Mouse (Mus musculus) frontal cortex, adult 2 months (tissue): ENCODE results near the gene Slc29a1. TPM values are rescaled to one million over a fixed set of nuclear protein-coding genes. Genes with fewer than 3 reads are reported as not detected.
"Not testable (repeated sequence)": the region's sequence is repeated elsewhere in the genome, so short reads cannot be mapped to it uniquely, and the experiment has no call there.

ENCODE experiments used
- DNase-seq, 2 experiments: peaks; one replicate each; pipeline ENCODE4 v3.0.0; 2022; ENCODE audit warnings: low spot score in 1 of 2; ENCODE audit errors: extremely low spot score in 1 of 2
- polyA plus RNA-seq: library from polyadenylated mRNA; depleted of rRNA; stranded (reverse); fragments of >200 nt; gene quantifications from 2 replicates; pipeline ENCODE4 v1.2.3, GENCODE M21; 2012; rRNA removed

The Slc29a1 gene
- polyA plus RNA-seq, result 35.4 and 38.9 TPM in 2 replicates

DNA sequence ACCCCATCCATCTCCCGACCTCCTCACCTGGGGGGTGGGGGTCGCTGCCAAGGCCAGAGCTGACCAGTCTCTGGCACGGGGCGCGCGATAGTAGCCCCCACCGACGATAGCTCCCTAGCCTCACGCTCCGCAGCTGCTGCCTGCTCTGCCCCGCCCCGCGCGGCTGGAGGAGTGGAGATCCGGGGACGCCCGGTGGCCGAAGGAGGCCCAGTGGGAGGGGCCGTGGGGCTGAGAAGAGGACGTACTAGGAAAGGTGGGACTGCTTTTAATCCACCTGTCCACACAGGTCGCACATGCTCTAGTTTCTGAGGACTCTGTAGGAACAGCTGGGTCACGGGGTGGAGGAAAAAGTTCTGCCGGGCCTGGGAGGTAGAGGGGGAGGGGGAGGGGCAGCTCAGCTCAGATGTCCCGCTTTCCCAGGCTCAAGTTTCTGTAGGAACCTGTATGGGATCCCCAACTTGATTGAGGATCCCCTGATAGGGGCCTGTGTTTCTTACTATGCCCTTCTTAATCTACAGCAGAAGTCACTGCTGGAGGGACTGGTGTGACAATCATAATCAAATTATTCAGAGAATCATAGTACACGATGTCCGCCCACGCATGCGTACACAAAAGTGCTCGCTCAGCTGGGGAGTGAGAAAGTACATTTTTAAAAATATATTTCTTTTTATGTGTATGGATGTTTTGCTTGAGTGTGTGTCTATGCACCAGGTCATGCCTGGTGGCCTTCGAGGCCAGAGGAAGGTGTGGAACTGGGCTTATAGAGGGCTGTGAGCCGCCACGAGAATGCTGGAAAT, at the start of gene Slc29a1:
Slc29a1 (minus strand) TSS at position 161 of the 797 bp plus-strand sequence.
- DNase-seq, result no peak

DNA sequence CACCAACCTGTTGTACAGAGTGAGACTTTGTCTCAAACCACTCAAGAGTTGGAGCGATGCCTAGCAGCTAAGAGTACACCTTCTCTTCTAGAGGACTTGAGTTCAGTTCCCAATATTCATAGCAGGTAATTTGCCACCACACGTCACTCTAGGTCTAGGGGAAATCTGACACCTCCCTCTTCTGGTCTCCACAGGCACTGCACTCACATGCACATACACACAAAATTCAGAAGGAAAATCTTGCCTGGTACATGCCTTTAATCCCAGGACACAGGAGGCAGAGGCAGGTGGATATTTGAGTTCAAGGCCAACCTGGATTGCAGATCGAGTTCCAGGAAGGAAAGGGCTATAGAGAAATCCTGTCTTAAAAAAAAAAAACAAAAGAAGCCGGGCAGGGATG, 44.8 kb upstream of the Slc29a1 start:
- no peak for DNase-seq

DNA sequence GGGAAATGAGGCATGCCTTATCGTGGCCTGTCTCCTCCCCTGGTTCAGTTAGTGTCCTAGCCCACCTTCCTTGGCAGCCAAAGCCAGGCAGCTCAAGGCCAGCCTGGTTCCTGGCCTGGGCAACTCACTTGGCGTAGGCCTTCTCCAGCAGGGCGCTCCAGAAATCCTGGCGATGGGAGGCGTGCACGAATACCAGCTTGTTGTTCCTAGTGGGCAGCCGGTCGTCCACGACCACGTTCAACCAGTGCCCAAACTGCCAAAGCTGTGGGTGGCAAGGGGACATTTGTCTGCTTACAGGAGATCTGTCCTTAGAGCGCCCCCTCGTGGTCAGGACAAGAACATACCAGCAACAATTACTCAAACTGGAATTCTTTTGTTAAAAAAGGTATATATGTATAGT, 43.3 kb upstream of the Slc29a1 start:
- peak; percentile 49 to 78 for DNase-seq

DNA sequence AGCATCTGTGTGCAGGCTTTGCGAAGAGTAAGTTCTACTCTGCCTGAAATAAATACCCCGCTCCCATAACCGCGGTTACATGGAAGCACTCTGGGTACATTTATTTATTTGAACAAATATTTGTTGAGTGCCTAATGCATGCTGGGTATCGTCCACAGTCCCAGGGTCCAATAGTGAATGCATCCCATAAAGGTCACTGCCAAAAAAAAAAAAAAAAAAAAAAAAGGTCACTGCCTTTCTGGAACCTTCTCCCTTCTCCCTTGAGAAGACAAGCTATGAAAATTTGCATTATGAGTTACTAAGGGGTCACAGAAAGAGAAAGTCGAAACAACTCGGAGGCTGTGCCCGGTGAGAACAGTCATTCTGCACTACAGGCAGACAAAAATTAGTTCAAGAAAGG, 42.6 kb upstream of the Slc29a1 start:
- no peak for DNase-seq

DNA sequence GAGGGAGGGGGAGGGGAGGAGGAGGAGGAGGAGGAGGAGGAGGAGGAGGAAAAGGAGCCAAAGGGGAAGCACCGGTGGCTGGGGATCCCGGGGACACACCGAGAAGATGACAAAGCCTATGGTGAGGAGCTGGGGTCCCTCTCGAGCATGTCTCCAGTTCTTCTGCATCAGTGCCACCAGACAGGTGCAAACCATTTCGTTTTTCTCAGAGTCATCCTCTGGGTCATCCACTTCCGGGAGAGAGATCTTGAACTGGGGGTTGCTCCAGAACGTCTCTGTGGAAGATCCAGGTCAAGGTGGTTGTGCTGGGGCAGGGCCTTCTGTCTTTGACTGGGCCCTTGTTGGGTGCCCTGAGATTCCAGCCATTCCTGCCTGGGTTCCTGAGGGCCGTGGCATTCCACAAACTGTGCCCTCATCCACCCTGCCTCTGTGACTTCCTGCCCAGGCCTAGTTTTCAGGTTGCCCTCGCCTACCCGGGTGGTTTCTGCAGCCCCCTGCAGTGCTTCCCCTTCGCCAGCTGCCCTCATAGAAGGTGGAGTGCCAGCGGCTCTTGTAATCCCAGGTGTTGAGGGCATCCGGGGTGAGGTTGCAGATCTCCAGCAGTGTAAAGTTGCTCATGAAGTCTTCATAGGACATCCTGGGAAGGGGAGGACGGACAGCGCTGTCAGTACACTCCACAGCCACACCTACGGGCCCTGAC, 39.3 kb upstream of the Slc29a1 start:
- DNase-seq, result no peak

DNA sequence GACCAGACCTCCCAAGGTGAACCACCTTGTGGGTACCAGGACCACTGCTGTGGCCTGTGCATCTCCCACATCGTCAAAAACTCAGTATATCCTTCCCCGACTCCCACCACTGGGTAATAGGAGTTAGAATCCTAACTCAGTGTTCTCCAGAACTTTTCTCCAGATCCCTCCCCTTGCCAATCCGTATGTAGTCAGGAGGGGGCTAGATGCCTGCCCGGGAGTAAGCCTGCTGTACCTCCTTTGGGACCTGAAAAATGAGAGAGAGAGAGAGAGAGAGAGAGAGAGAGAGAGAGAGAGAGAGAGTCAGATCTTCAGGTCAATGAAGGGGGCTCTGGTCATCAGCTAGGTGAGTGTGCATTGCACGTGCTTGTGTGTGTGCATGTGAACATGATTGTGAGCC, 34.6 kb upstream of the Slc29a1 start:
- no peak for DNase-seq

DNA sequence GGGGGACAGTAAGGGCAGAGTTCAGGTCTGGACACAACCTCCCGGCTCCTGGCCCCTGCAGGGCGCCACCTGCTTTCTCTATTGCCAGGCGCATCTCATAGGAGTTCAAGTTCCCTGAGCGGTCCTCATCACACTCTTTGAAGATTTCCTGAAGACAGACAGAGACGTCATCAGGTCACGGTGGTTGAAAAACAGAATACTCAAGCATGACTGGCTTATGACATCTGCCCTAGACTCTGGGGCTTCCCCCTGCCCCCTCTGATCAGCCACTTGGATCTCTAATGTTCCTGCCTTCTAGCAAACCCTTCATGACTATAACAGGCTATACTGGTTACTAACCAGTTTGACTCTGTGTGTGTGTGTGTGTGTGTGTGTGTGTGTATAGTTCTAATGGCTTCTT, 32.5 kb upstream of the Slc29a1 start:
- DNase-seq, result no peak

DNA sequence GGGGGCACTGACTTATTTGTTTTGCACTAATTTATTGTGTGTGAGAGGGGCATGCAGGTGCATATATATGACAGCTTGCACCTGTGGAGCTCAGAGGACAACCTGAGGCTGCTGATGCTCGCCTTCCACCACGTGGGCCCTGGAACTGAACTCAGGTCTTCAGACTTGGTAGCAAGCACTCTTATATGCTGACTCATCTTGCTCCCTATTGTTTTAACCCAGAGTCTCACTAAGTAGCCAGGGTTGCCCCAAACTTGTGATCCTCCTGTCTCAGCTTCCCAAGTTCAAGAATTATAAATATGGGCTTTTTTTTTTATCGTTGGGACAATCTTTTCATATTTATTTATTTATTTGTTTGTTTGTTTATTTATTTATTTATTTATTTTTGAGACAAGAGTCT, 31.6 kb upstream of the Slc29a1 start:
- DNase-seq, result no peak

DNA sequence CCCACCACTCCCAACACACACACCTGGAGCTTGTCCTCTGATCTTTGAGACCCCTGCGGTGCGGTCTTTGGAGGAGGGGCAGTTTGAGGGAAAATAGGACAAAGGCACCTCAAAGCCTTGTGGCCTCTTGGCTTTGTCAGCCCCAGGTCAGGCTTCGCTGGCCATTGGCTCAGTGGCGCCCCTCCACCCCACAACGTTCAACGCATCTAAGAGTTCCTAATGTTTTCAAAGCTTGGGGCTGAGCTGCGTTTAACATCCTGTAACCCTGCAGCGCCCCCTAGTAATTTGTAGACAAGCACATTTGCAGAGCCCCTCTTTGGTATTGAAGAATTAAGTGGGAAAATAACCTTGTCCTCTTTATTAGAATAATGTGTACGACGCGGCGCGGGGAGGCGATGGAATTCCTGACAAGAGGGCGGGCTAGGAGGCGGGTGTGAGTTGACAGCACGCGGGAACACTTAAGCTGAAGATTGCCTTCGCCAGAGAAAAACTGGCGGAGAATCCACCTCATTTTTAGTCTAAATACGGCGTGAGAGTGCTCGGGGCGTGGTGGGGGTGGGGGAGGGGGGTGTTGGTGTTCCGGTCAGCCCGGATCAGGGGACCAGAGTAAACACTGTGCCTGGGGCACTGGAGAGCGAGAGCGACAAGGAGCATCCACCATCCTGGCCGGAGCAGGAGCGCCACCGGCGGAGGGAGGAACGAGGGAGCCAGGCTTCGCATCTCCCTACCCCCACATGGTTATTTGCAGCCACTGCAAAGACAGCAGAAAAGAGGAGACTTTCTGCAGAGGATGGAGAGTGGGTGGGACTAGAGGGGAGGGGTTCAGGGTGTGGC, 30.7 kb upstream of the Slc29a1 start:
- DNase-seq, result peak; percentile 24 to 84

DNA sequence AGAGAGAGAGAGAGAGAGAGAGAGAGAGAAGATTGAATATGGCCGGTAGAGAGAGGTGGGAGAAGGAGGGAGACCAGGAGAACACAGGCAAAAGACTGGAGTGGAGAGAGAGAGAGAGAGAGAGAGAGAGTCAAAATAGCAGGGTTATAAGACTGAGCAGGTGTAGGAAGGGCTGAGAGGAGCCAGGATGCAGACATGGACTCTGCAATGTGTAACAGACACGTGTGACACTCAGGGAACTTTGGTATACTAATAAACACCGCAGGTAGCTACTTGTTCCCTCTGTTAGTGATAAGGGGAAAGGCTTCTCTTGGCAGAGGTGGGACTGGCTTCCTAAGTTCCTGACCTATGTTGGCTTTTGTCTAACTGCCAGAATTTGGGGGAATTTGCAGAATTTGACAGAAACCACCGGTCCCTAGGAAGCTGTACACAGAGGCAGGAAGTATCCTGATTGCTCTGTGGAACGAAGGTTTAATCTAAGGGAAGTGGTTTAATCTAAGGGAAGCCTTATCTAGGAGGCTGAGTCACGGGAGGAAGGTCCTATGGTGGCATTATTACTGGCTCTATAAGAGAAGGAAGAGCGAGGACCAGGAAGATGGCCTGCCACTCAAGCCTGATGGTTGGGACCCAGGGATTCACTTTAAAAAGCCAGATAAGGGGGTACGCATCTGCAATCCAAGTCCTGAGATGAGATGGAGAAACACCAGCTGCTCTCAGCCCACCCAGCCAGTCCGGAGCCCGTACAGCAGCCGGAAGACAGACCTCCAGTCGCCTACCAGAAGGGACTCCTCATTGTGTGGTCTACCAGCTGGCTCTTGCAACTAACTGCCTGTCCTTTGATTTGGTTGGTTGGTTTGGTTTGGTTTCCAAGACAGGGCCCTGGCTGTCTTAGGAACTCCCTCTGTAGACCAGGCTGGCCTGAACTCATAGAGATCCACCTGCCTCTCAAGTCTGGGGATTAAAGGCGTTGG, 29.8 kb upstream of the Slc29a1 start:
- peak in 1 of 2 experiments; percentile 10 for DNase-seq

DNA sequence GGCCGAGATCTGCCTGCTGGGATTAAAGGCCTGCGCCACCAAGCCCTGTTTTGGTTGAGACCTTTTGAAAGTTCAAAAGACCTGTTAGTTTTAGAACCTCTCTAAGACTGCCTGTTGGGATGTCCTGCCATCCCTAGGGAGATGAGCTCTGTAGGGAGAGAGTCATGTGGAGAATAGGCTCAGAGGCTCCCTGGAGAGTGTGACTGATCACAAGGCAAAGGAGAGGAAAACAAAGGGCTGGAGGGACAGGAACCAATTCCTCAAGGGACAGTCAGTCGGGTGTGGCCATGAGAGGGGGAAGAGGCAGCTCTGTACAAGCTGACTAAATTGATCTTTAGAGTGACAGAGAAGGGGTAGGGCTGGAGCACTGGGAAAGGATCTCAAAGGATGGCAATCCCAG, 28.8 kb upstream of the Slc29a1 start:
- DNase-seq, result no peak

DNA sequence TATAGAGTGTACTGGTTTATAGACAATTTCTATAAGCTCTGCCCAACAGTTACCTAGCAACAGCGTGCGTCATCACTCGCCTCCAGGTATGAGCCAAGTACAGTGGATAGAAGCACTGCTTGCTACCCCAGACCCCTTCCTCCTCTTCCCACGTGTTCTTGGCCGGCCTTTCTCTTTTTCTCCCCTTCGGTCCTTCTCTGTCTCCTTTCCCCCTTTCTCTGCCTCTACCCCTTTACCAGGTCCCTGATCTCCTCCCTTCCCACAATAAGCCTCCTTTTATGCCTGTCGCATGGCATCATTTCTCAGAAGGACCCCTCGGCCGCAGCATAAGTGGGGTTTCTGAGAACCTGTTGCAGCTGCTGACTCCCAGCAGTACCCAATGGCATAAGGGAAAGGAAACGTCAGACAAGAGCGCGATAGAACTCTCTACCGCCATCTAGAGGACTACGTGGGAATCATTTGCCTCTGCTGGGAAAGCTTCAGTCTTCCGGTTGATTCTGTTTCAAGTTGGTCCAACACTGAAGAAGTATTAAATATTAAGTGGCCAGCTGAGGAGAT, 27.2 kb upstream of the Slc29a1 start:
- DNase-seq, result peak; percentile 57 to 89

DNA sequence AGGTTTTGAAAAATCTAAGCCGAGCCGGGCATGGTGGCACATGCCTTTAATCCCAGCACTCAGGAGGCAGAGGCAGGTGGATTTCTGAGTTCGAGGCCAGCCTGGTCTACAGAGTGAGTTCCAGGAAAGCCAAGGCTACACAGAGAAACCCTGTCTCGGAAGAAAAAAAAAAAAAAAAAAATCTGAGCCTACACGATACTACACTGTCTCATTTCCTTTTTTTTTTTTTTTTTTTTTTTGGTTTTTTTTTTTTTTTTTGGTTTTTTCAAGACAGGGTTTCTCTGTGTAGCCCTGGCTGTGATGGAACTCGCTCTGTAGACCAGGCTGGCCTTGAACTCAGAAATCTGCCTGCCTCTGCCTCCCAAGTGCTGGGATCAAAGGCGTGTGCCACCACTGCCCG, 24.0 kb upstream of the Slc29a1 start:
- DNase-seq, result not testable (repeated sequence)

DNA sequence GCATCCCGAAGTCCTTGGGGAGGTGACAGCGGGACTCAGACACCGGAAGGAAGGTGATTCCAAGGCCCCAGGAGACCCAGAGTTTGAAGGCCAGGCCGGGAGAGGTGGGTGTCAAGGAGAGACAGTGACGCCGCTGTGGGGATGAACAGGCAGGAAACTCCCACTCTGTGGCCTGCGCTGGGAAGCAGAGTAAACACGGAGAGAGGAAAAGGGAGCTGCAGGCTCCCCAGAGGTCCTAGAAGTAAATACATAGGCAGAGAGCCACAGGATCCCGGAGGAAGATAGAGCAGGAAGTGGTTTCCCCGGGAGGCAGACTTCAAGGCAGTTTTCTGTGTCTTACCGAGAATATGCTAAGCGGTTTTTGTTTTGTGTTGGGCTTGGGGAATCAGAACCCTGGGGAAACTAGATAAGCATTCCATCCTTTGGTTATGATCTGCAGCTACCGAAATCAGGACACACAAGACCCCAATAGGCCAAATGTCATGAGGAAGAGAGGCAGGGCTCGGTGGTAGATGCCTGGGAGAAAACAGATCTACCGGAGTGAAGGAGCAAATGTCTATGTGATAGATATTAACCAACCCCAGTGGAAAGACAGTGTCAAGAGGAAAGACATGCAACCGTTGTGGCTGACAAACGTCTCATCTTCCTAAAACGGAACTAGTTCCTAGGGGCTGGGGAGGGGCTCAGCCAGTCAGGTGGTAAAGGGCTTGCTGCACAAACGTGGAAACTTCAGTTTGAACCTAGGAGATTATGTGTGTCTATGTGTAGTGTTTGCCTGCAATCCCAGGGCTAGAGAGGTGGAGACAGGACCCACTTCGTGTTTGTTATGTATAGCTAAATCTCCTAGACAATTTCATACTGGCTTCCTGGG, 20.2 kb upstream of the Slc29a1 start:
- DNase-seq, result no peak

DNA sequence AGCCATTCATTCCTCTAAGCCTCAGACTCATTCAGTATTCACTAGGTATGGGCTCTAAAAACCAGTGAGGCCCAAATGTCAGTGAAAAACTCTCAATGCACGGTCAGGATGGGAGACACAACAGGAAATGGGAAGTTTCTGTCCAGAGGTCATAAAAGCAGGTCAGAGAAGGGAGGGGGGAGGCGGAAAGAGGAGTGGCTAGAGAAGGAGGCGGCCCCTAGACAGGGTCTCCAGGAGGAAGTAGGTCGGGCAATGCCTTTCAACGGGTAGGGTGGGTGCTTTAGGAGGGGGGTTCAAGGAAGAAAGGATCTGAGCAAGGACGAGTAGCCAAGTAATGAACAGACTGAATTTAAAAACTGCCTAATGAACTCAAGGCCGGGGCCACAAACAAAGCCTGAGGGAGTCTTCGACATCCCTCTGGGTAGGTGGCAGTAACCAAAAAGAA, 19.6 kb upstream of the Slc29a1 start:
- DNase-seq, result no peak

DNA sequence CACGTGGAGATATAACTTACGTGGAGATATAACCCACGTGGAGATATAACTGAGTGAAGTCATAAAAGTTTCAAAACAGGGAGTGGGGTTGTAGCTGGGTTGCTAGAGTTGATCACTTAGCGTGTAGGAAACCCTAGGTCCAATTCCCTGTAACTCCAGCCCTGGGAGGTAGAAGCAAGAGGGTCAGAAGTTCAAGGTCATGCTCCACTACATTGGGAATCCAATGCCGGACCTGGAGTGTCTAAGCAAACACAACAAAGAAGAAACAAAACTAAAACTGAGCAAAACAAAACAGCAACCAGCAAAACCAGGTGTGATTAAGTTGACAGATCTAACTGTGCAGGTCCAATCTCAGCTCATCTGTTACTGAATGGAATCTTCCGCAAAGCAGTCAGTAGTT, 18.2 kb upstream of the Slc29a1 start:
- no peak for DNase-seq

DNA sequence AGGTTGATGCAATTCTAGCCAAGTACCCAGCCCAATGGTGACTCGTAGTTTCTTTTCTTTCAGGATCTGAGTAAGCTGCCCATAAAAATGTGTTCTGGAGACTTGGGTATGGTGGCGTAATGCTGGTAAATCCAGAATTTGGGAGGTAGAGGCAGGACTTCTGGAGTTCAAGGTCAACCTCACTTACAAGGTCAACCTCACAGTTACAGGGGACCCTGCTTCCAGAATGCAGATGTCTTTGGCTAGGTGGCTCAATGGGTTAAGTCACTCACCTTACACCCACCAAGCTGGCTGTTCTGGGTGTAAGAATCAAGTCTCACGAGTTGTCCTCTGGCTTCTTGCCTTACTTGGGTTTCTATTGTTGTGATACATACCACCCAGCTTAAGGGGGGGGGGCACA, 17.3 kb upstream of the Slc29a1 start:
- no peak for DNase-seq

DNA sequence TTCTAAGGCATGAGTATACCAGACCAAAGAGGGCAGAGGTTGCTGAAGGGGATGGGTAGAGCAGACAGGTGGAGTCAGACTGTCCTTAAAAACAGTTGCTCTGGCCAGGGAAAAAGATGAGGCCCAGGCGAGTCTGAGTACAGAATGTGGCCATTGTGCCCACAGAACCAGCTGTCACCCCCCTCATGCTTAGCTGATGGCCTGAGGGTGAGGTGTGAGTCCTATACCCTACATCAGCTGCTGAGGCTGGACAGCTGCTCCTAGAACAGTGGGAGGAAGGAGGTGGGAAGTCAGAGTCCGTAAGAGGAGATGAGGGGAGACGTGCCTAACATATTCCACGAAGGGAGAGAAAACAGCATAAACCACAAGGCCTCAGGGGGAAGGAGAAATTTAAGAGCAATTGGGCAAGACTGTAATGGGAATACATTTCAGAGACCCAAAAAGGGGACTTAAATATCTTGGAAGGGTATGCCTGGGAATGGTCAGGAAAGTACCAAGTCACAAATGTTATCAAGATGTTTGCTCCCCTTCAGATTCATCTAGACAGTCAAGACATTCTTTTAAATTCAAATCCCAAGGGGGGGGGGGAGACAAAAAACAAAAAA, 16.7 kb upstream of the Slc29a1 start:
- no peak for DNase-seq
